Mouse (Mus musculus): Measurements from ENCODE around the gene Pacsin3. TPM values are rescaled to one million over a fixed set of nuclear protein-coding genes. Genes with fewer than 3 reads are reported as not detected.

The Pacsin3 gene
- polyA plus RNA-seq, 1 experiment from 2014 or later: 10.5 TPM

- WGBS (ENCODE audit: insufficient replicate concordance): 82% methylated on average over 17 of the region's 17 CpGs
- peak overlapping the region; percentile 93 for H3K4me3 ChIP-seq (replicated peaks)
- peaks cover 14% of the 10 kb centered on the region for H3K27me3 ChIP-seq
- peaks cover 37% of the 10 kb centered on the region for H3K4me1 ChIP-seq (replicated peaks)
- ATAC-seq (ENCODE audit: low read depth) (no peak), DNase-seq (no peak)
- peak overlapping the region; percentile 80 for H3K27ac ChIP-seq
- H3K9me3 ChIP-seq (replicated peaks): no peaks in the 10 kb centered on the region
- peak overlapping the region; percentile 77 for H3K4me2 ChIP-seq
- H3K36me3 ChIP-seq: peaks cover 39% of the 10 kb centered on the region
- peak overlapping the region; percentile 74 for H3K9ac ChIP-seq
Measured at GRCm38 (mm10) chr2:91263692-91264660, 8.2 kb downstream of the Pacsin3 start.

- H3K36me3 ChIP-seq: peaks cover 49% of the 10 kb centered on the region
- WGBS (ENCODE audit: insufficient replicate concordance): 3% methylated on average over 72 of the region's 72 CpGs
Measured at GRCm38 (mm10) chr2:91264711-91265681, 9.2 kb downstream of the Pacsin3 start, which contains the start of gene Arfgap2. Gene Arfgap2, plus strand, starts transcription at chr2:91264974.

GRCm38 (mm10) chr2:91268042-91268441 is 12.3 kb downstream of the Pacsin3 start:
- Histone ChIP-seq H3K27ac (peak overlapping the region; percentile 64), H3K27me3 (no peaks in the 10 kb centered on the region), H3K4me3 (replicated peaks) (no peak overlapping the region), H3K4me1 (replicated peaks) (peaks cover 51% of the 10 kb centered on the region), H3K9ac (no peak overlapping the region), H3K9me3 (replicated peaks) (no peaks in the 10 kb centered on the region), H3K4me2 (peak overlapping the region; percentile 87; the same call in 1 of the 2 replicates), H3K36me3 (peaks cover 66% of the 10 kb centered on the region)
- DNase-seq (no peak), ATAC-seq (ENCODE audit: low read depth) (no peak)
- WGBS (ENCODE audit: insufficient replicate concordance): 78% methylated on average over 3 of the region's 3 CpGs

More at GRCm38 (mm10) chr2:91264711-91265681, 9.2 kb downstream of the Pacsin3 start, which contains the start of gene Arfgap2:
- H3K4me1 ChIP-seq (replicated peaks): peaks cover 46% of the 10 kb centered on the region
- DNase-seq (peak; percentile 97), ATAC-seq (ENCODE audit: low read depth) (peak; percentile 97)
- H3K4me2 ChIP-seq: peak within 1 kb of the TSS; percentile 87
- H3K27me3 ChIP-seq: peaks cover 4% of the 10 kb centered on the region; the same call in 1 of the 2 replicates
- H3K27ac ChIP-seq: peak within 1 kb of the TSS; percentile 95
- H3K4me3 ChIP-seq (replicated peaks): peak within 1 kb of the TSS; percentile 93
- peak within 1 kb of the TSS; percentile 95 for H3K9ac ChIP-seq
- H3K9me3 ChIP-seq (replicated peaks): no peaks in the 10 kb centered on the region

GRCm38 (mm10) chr2:91268706-91269105 is 13.0 kb downstream of the Pacsin3 start:
- ATAC-seq (ENCODE audit: low read depth): no peak
- no peaks in the 10 kb centered on the region for H3K9me3 ChIP-seq (replicated peaks)
- H3K27me3 ChIP-seq: no peaks in the 10 kb centered on the region
- no peak for DNase-seq
- H3K36me3 ChIP-seq: peaks cover 72% of the 10 kb centered on the region
- H3K4me2 ChIP-seq: peak overlapping the region; percentile 32
- H3K4me1 ChIP-seq (replicated peaks): peaks cover 49% of the 10 kb centered on the region
- peak overlapping the region; percentile 78 for H3K27ac ChIP-seq
- H3K4me3 ChIP-seq (replicated peaks): no peak overlapping the region
- WGBS (ENCODE audit: insufficient replicate concordance): 70% methylated on average over 2 of the region's 2 CpGs
- 0 out of 2 replicates have a peak overlapping the region, but pooled peaks have one; percentile 34 for H3K9ac ChIP-seq

DNA sequence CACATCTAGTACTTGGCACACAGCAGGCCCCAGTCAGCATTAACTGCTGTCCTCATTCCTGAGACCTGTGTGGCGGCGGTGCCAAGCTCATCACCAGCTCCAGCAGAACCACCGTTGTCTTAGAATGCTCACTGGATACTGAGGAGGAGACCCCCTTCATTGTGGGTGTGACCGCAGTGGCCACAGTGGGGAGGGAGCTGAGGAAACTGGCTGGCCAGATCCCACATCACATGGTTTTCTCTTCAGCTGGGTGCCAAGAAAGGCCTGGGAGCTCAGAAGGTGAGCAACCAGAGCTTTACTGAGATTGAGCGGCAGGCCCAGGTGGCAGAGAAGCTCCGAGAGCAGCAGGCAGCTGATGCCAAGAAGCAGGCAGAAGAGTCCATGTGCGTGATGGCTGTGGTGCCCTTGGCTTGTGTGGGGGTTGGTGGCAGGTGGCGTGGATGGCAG is 14.0 kb downstream of the Pacsin3 start:
- no peaks in the 10 kb centered on the region for H3K9me3 ChIP-seq (replicated peaks)
- H3K27me3 ChIP-seq: no peaks in the 10 kb centered on the region
- no peak overlapping the region for H3K4me3 ChIP-seq (replicated peaks)
- DNase-seq (no peak), ATAC-seq (ENCODE audit: low read depth) (no peak)
- peak overlapping the region; percentile 32 for H3K4me2 ChIP-seq
- H3K36me3 ChIP-seq: peaks cover 82% of the 10 kb centered on the region
- H3K9ac ChIP-seq: peak overlapping the region; percentile 34
- H3K27ac ChIP-seq: peak overlapping the region; percentile 78
- peaks cover 39% of the 10 kb centered on the region for H3K4me1 ChIP-seq (replicated peaks)
- WGBS (ENCODE audit: insufficient replicate concordance): 84% methylated on average over 8 of the region's 8 CpGs

DNA sequence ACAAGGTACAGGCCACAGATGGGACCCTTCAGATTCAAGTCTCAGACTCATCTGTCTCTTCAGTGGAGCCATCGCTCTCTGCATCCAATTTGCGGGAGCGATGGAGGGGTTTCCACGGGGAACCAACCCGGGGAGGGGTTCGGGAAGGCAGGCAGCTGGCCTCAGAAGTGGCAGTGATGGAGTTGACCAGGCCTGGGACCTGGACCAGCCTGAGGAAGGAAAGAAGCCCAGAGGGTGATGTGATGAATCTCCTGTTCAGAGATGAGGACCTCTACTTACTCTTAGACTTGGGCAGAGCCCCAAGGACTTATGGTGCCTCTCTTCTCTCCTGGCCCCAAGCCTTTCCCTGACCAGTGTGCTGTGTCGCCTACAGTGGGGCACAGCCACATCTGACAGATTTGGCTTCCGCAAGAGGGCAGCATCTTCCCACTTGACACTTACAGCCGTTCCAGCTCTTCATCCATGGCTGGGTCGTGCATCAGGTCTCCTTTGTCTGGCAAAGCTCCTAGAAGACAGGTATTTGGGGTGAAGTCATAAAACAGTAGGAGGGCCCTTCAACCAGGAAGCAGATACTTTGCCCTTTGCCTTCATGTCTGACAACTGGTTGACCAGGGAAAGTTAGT is 23.1 kb downstream of the Pacsin3 start:
- Histone ChIP-seq H3K9me3 (replicated peaks) (no peaks in the 10 kb centered on the region), H3K4me2 (no peak overlapping the region), H3K9ac (no peak overlapping the region), H3K36me3 (peaks cover 34% of the 10 kb centered on the region), H3K27me3 (no peaks in the 10 kb centered on the region), H3K4me3 (replicated peaks) (no peak overlapping the region), H3K27ac (no peak overlapping the region), H3K4me1 (replicated peaks) (peaks cover 18% of the 10 kb centered on the region)
- 41% methylated on average over 10 of the region's 10 CpGs for WGBS (ENCODE audit: insufficient replicate concordance)
- DNase-seq (no peak), ATAC-seq (ENCODE audit: low read depth) (peak; percentile 42)

DNA sequence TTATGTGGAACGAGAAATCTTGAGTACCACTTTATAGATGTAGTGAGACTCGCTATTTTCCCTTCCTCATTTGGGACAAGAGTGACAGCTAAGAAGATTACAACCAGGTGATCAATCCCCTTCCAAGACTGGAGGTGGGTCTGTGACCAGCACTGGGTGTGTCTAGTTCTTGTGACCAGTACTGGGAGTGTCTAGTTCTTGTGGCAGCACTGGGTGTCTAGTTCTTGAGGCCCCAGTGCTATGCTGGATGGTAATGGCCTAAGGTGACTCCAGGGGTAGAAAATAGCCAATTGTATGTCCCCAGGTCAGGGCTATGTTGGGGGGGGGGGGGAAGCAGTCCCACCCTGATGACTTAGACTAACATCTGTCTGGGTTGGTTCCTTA is 23.6 kb downstream of the Pacsin3 start:
- H3K4me1 ChIP-seq (replicated peaks): peaks cover 18% of the 10 kb centered on the region
- H3K9ac ChIP-seq: no peak overlapping the region
- H3K27me3 ChIP-seq: no peaks in the 10 kb centered on the region
- no peak overlapping the region for H3K4me3 ChIP-seq (replicated peaks)
- no peak overlapping the region for H3K4me2 ChIP-seq
- no peak for ATAC-seq (ENCODE audit: low read depth)
- WGBS (ENCODE audit: insufficient replicate concordance): 55% methylated on average over 2 of the region's 2 CpGs
- DNase-seq: no peak
- H3K27ac ChIP-seq: no peak overlapping the region
- H3K36me3 ChIP-seq: peaks cover 29% of the 10 kb centered on the region
- no peaks in the 10 kb centered on the region for H3K9me3 ChIP-seq (replicated peaks)

- H3K9me3 ChIP-seq (replicated peaks): no peaks in the 10 kb centered on the region
- 66% methylated on average over 5 of the region's 5 CpGs for WGBS (ENCODE audit: insufficient replicate concordance)
- peaks cover 18% of the 10 kb centered on the region for H3K4me1 ChIP-seq (replicated peaks)
- H3K27me3 ChIP-seq: no peaks in the 10 kb centered on the region
- no peak overlapping the region for H3K4me3 ChIP-seq (replicated peaks)
- no peak overlapping the region for H3K4me2 ChIP-seq
- H3K9ac ChIP-seq: no peak overlapping the region
- H3K27ac ChIP-seq: no peak overlapping the region
- no peak for DNase-seq
- peak; percentile 35; the same call in 1 of the 2 replicates for ATAC-seq (ENCODE audit: low read depth)
- H3K36me3 ChIP-seq: peaks cover 9% of the 10 kb centered on the region
Measured at GRCm38 (mm10) chr2:91281366-91281765, 25.6 kb downstream of the Pacsin3 start.

DNA sequence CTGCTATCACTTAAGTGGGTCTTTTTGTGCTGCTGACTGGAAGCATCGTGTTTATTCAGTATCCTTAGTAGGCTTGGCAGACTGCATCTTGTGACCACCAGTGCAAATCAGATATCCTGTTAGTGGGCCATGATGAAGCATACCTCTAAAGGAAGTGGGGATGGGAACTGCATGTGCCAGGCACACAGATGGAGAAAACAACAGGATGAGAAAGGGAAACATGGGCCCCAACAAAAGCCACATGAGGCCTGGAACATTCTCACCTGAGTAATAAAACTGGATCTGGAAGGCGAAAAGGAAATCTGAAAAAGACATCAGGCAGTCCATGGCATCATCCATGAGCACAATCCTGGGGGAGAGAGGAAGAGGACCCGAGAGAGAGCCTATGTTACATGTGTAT is 28.2 kb downstream of the Pacsin3 start:
- WGBS (ENCODE audit: insufficient replicate concordance): 45% methylated on average over 3 of the region's 3 CpGs
- Histone ChIP-seq H3K36me3 (no peaks in the 10 kb centered on the region), H3K27me3 (no peaks in the 10 kb centered on the region), H3K4me3 (replicated peaks) (no peak overlapping the region), H3K9ac (no peak overlapping the region), H3K4me2 (no peak overlapping the region), H3K9me3 (replicated peaks) (no peaks in the 10 kb centered on the region), H3K4me1 (replicated peaks) (peaks cover 26% of the 10 kb centered on the region), H3K27ac (no peak overlapping the region)
- ATAC-seq (ENCODE audit: low read depth) (no peak), DNase-seq (no peak)

DNA sequence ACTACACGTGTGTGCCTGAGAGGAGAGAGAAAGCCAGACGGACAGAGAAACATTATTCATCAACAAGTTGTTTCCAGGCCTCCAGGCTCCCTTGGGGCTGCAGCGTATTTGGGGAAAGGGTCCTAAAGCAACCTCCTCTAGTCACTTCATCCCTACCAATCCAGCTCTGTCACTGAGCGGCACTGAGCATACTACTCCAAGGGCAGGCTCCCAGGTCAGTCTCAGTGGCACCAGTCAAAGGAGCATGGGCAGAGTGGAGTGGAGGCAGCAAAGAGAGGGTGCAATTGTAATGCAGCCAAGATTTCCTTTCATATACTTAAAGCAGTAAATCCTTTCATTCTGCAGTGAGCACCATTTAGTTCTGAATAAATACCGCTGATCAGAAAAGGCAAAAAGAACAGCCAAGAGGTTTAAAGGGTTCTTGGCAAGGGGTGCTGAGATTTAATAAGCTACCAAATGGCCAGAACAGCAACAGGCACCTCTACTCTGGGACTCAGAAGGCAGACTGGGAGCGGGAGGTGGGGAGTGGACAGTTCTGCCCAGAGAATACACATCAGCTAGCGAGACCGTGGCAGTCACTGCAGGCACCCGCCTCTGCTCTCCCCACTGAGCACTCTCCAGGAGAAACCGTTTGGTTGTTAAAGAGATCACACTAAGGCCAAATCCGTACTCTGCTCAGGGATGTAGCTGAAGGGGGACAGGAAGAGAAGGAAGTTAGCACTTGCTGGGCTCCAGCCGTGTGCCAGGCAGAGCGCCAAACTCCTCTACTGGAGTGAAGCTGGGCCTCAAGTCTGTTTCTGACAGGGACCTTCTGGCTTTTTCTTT is 28.8 kb downstream of the Pacsin3 start:
- 61% methylated on average over 13 of the region's 13 CpGs for WGBS (ENCODE audit: insufficient replicate concordance)
- Histone ChIP-seq H3K4me2 (no peak overlapping the region), H3K4me1 (replicated peaks) (peaks cover 20% of the 10 kb centered on the region), H3K4me3 (replicated peaks) (no peak overlapping the region), H3K9me3 (replicated peaks) (no peaks in the 10 kb centered on the region), H3K9ac (no peak overlapping the region), H3K27ac (no peak overlapping the region), H3K36me3 (no peaks in the 10 kb centered on the region), H3K27me3 (no peaks in the 10 kb centered on the region)
- DNase-seq (no peak), ATAC-seq (ENCODE audit: low read depth) (no peak)
